Mouse (Mus musculus) heart, embryonic 14.5 days (tissue): ENCODE measurements at regions not wholly inside any gene's neighbourhood (a gene's known extent, or its start where the extent isn't known, plus 50 kb on each side); places are given as distances from the start of the nearest gene placed in this dataset.

ENCODE experiments used
- ATAC-seq: fragments of 200-750 bp; cut with Nextera tagmentation; 2 replicates; pipeline ENCODE4 v1.8.0; 2017; ENCODE audit warnings: low read depth, moderate TSS enrichment; ENCODE audit not compliant: insufficient number of reproducible peaks, insufficient read depth, low FRiP score
- H3K27ac ChIP-seq, 2 experiments: fragments of 200-500 bp in 1 of 2; fragments of 300-500 bp in 1 of 2; sonication (generic) in 1 of 2; replicated peaks in 1 of 2; 2 replicates each; pipeline ENCODE4 v1.5.1; 2012 to 2014; ENCODE audit warnings: low read depth in 2 of 2, low read length in 2 of 2, control low read depth in 1 of 2, mild to moderate bottlenecking in 1 of 2, mixed read lengths in 1 of 2; ENCODE audit not compliant: control insufficient read depth in 1 of 2, insufficient read depth in 1 of 2
- H3K27me3 ChIP-seq: fragments of 300-500 bp; sonication (generic); 2 replicates; pipeline ENCODE4 v1.6.1; 2014; ENCODE audit warnings: mild to moderate bottlenecking, low read length, control low read depth; ENCODE audit not compliant: control insufficient read depth, insufficient read depth
- H3K36me3 ChIP-seq: fragments of 300-500 bp; sonication (generic); 2 replicates; pipeline ENCODE4 v1.6.1; 2014; ENCODE audit warnings: mild to moderate bottlenecking, control low read depth, low read length, mixed read lengths; ENCODE audit not compliant: control insufficient read depth, insufficient read depth
- H3K4me1 ChIP-seq, 2 experiments: fragments of 200-500 bp in 1 of 2; fragments of 300-500 bp in 1 of 2; sonication (generic) in 1 of 2; 2 replicates each; pipeline ENCODE4 v1.6.1; 2012 to 2014; ENCODE audit warnings: low read length in 2 of 2, control low read depth in 1 of 2, mixed read lengths in 1 of 2; ENCODE audit not compliant: control insufficient read depth in 2 of 2, insufficient read depth in 2 of 2
- H3K4me2 ChIP-seq: fragments of 300-500 bp; sonication (generic); 2 replicates; pipeline ENCODE4 v1.6.1; 2014; ENCODE audit warnings: mild to moderate bottlenecking, low read length
- H3K4me3 ChIP-seq, 2 experiments: fragments of 200-500 bp in 1 of 2; fragments of 300-500 bp in 1 of 2; sonication (generic) in 1 of 2; 2 replicates each; pipeline ENCODE4 v1.5.1; 2012 to 2014; ENCODE audit warnings: low read length in 2 of 2, mild to moderate bottlenecking in 2 of 2, control low read depth in 1 of 2, low read depth in 1 of 2, moderate library complexity in 1 of 2; ENCODE audit not compliant: control insufficient read depth in 1 of 2, insufficient read depth in 1 of 2
- H3K9ac ChIP-seq: fragments of 300-500 bp; sonication (generic); 2 replicates; pipeline ENCODE4 v1.6.1; 2014; ENCODE audit warnings: mild to moderate bottlenecking, low read length
- H3K9me3 ChIP-seq: fragments of 300-500 bp; sonication (generic); 2 replicates; pipeline ENCODE4 v1.6.1; 2016; ENCODE audit warnings: low read length, control low read depth; ENCODE audit not compliant: control insufficient read depth
- WGBS: fragments of 180-500 bp; shearing (Covaris S2); extraction: QIAGEN DNeasy Blood & Tissue Kit; methylation state at CpG from one replicate; pipeline ENCODE4 v1.1.7; 2014; 5-methylcytosine and 5-hydroxymethylcytosine counted together

- Histone ChIP-seq H3K27me3 (no peaks in the 10 kb centered on the region), H3K9ac (no peak overlapping the region), H3K4me2 (no peak overlapping the region), H3K36me3 (no peaks in the 10 kb centered on the region), H3K4me3 (no peak overlapping the region), H3K9me3 (no peaks in the 10 kb centered on the region), H3K4me1 (peaks cover under 1 to 10% of the 10 kb centered on the region in 2 experiments; a peak in 2 of 4 replicates), H3K27ac (no peak overlapping the region)
- ATAC-seq: no peak
- WGBS: 88% methylated on average over 7 of the region's 7 CpGs
Measured at GRCm38 (mm10) chr11:105538421-105539210, 51.2 kb upstream of the Tanc2 start.

DNA sequence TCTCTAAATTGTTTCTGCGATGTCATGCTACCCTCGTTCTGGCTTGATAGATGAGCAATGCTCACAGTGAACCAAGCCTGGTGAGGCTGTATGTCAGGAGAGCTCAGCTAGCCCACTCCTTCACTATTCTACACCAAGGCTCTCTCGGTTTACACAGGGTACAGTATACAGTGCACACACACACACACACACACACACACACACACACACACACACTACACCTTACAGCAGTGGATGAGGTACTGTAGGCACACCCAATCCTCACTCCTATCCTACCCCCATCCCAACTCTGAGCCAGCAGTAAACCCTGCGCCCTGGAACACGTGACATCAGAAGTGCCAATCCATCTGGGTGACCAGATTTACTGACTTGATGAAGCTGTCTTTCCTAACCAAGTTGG, 57.2 kb upstream of the Tanc2 start:
- no peaks in the 10 kb centered on the region for H3K4me1 ChIP-seq
- H3K4me3 ChIP-seq: no peak overlapping the region
- H3K27ac ChIP-seq: no peak overlapping the region
- H3K4me2 ChIP-seq: no peak overlapping the region
- ATAC-seq: no peak
- H3K9ac ChIP-seq: no peak overlapping the region
- no peaks in the 10 kb centered on the region for H3K27me3 ChIP-seq
- no peaks in the 10 kb centered on the region for H3K9me3 ChIP-seq
- 79% methylated on average over 5 of the region's 5 CpGs for WGBS
- H3K36me3 ChIP-seq: no peaks in the 10 kb centered on the region

- H3K27me3 ChIP-seq: no peaks in the 10 kb centered on the region
- 76% methylated on average over 10 of the region's 10 CpGs for WGBS
Measured at GRCm38 (mm10) chr11:105530711-105531157, 59.1 kb upstream of the Tanc2 start.

DNA sequence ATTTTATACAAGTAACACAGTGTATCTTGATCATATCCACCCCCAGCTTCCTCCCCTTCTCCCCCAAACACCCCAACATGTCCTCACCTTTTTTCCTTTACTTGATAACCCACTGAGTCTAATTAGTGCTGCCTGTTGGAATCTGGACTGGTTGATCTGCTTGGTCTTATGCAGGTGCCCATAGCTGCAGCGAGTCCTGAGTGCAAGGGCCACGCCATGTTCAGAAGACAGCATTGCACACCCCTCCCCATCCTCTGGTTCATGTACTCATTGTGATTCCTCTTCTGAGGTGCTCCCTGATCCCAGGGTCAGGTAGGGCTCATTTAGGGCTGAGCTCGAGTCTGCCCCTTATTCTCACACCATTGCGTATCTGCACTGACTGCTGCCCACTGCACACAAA, 63.7 kb upstream of the Tanc2 start:
- Histone ChIP-seq H3K9ac (no peak overlapping the region), H3K4me1 (peaks cover 7 to 13% of the 10 kb centered on the region in 2 experiments), H3K9me3 (no peaks in the 10 kb centered on the region), H3K36me3 (no peaks in the 10 kb centered on the region), H3K27ac (peak overlapping the region; percentile 1 to 39; a peak in 2 of 4 replicates), H3K27me3 (no peaks in the 10 kb centered on the region), H3K4me3 (no peak overlapping the region), H3K4me2 (no peak overlapping the region)
- ATAC-seq: no peak
- 88% methylated on average over 4 of the region's 4 CpGs for WGBS

More at GRCm38 (mm10) chr11:105530711-105531157, 59.1 kb upstream of the Tanc2 start:
- no peak overlapping the region for H3K9ac ChIP-seq
- peaks cover 3 to 9% of the 10 kb centered on the region in 2 experiments; a peak in 3 of 4 replicates for H3K4me1 ChIP-seq
- no peak overlapping the region for H3K4me2 ChIP-seq
- H3K4me3 ChIP-seq: no peak overlapping the region
- H3K9me3 ChIP-seq: no peaks in the 10 kb centered on the region
- no peak for ATAC-seq
- H3K36me3 ChIP-seq: no peaks in the 10 kb centered on the region
- H3K27ac ChIP-seq: no peak overlapping the region

DNA sequence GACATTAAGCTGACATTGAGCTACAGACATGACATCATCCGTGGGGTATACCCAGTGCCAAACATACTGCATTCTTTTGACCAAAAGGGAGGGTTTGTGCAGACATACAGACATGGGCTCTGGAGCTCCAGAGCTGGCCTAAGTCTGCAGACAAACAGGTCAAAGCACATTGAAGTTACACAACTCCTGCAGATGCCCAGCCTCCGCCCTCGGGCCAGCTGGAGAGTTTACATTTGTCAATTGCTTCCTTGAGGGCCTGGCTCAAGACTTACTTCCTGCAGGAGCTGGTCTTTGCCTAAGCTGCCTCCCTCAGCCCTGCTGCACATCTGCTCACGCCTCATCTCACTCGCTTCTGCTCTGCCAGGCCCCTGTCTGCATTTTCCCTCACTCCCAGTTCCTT, 64.2 kb upstream of the Tanc2 start:
- Histone ChIP-seq H3K4me3 (no peak overlapping the region), H3K9me3 (no peaks in the 10 kb centered on the region), H3K9ac (no peak overlapping the region), H3K36me3 (no peaks in the 10 kb centered on the region), H3K27ac (peak overlapping the region; percentile 21 to 39; a peak in 2 of 4 replicates), H3K4me1 (peaks cover 7 to 13% of the 10 kb centered on the region in 2 experiments), H3K27me3 (no peaks in the 10 kb centered on the region), H3K4me2 (no peak overlapping the region)
- 30% methylated on average over 5 of the region's 5 CpGs for WGBS
- ATAC-seq: peak; percentile 61

- Histone ChIP-seq H3K36me3 (no peaks in the 10 kb centered on the region), H3K4me1 (peaks cover 7 to 13% of the 10 kb centered on the region in 2 experiments), H3K9ac (no peak overlapping the region), H3K27me3 (no peaks in the 10 kb centered on the region), H3K4me2 (no peak overlapping the region), H3K27ac (peak overlapping the region in 1 of 2 experiments; percentile 62; a peak in 2 of 4 replicates), H3K9me3 (no peaks in the 10 kb centered on the region), H3K4me3 (no peak overlapping the region)
- WGBS: 77% methylated on average over 8 of the region's 8 CpGs
- no peak for ATAC-seq
Measured at GRCm38 (mm10) chr11:105524400-105524799, 65.4 kb upstream of the Tanc2 start.

GRCm38 (mm10) chr11:105523765-105524164, 66.0 kb upstream of the Tanc2 start:
- Histone ChIP-seq H3K4me2 (no peak overlapping the region), H3K9me3 (no peaks in the 10 kb centered on the region), H3K36me3 (no peaks in the 10 kb centered on the region), H3K4me1 (peaks cover 7 to 13% of the 10 kb centered on the region in 2 experiments), H3K9ac (no peak overlapping the region), H3K4me3 (no peak overlapping the region), H3K27ac (peak overlapping the region in 1 of 2 experiments; percentile 62; a peak in 1 of 4 replicates), H3K27me3 (no peaks in the 10 kb centered on the region)
- ATAC-seq: no peak
- WGBS: 60% methylated on average over 8 of the region's 8 CpGs
